Mouse (Mus musculus): ENCODE results near the gene Habp2. TPM values are rescaled to one million over a fixed set of nuclear protein-coding genes. Genes with fewer than 3 reads are reported as not detected.

The Habp2 gene
- total RNA-seq, 1 experiment from 2014 or later, result not detected

DNA sequence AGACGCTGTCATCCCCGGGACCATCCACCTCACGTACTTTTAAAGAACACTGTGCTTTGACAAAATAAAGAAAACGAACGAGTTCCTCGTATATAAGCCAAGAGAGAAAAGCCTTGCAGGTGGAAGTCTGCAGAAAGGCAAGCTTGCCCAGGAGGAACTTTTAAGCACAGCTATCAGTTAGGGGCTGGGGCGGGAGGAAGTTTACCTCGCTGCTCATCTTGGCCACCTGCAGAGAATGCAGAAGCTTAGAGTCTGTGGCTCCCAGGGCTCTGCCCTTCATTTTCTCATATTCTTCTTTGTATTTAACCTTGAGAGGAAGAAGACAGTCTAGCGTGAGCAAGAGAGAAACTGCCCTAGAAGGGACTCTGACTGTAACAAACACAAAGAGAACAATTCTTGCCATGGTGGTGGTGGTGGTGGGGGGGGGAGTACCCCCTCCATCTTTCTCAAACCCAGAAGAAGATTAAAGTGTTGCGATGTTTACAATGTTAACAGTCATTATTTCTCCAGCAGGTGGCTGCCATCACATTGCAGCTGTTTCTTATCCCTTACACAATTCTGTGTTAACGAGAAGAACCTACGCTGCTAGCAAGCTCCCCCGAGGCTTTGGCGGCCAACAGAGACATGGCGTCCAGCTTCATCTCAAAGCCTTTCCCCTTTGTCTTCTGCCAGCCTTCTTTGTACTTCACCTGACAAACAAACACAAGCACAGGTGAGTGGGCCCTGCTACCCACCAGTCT is 77.0 kb downstream of the Habp2 start:
- DNase-seq, result no peak

DNA sequence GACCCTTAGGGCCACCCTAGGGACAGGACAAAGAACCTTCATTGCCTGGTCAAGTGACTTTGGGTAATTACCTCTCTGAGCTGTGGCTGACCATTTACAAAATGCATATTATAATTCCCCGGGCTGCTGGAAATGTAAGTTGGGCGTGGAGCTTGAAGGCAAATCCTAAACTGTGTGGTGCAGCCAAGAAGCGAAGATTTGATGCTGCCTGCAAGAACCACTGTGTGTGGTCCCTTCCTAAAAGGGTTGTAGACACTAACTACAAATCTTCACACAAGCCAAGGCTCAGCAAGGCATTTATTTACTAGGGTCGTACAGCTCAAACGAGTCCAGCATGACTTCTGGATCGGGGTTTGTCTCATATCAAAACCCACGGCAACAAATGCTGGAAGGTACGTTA is 77.6 kb downstream of the Habp2 start:
- no peak for DNase-seq

DNA sequence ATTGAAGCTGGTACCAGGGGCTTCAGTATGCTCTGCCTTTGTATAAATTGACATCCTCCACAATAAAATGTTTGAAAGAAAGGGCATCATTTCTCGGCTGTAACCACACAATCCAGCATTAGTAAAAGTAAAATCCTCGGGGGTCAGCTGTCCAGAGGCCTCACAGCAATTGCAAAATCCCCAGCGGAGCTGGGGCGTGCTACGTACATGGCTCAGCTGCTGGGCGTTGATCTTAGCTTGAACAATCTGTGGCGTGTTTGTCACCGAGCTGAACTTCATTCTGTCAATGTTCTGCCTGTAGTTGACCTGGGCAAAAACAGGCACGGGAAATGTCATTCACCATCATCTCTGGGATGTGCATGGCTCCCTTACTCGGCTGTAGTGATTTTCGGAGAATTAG is 79.2 kb downstream of the Habp2 start:
- no peak for DNase-seq

DNA sequence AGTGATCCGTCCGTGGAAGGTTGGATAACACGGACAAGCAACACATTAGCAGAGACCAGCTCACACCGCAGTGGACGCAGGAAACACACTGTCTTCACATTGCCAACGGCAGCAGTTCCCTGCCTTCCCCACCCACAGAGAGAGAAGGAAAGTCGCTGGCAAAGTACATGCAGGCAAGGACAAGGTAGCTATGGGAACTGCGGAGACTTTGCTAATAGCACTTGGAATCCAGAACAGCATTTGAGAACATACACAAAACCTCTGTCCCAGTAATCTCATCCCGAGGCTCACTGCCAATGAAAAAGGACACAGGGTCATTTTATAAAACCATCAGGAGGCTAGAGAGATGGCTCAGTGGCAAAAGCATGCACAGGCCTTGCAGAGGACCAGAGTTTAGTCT is 79.7 kb downstream of the Habp2 start:
- no peak for DNase-seq

DNA sequence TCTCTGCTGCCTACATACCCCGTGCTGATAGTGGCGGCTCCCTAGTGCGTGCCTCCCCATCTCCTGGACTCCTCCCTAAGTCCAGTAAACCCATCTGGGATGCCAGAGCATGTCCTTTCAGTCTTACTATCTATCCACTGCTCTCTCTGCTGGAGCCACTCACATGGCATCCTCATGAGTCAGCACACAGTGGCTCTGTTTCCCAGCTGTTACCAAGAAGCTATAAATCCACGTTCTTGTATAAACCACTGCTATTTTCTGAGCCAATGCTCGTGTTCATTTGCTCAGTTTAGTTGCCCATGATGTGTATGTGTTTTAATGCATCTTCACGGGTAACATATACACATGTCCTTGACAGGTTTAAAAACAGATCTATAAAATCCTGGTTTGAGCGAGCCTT is 80.8 kb downstream of the Habp2 start:
- DNase-seq, result no peak

DNA sequence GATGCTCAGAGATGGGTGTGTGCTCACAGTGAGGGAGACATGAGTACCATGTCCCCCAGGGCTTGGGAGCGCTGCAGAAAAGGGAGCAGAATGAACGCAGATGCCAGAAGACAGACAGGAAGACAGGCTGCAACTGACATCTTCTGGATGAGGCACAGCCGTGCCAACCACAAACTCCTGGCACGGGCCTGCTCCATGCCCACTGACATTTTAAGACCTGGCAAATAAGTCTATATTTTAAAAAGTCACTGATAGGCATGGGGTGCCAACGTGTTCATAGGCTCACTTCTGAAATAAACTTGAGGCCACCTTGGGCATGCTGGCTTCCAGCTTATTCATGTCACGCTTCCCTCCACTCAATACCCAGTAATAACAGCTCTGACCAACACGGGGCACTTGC is 82.0 kb downstream of the Habp2 start:
- no peak for DNase-seq

Other genes starting within 250 kb of the Habp2 start
- 0.09 TPM in 1 of 2 replicates, not detected in the other for gene Nrap, start 102.9 kb downstream of the Habp2 start, total RNA-seq (2021)
- gene Casp7, start 110.0 kb downstream of the Habp2 start, total RNA-seq (2021), result 13.7 and 14.8 TPM in 2 replicates
- gene Plekhs1, start 174.5 kb downstream of the Habp2 start, total RNA-seq (2021), result 0.12 TPM in 1 of 2 replicates, not detected in the other

Measured in adrenal gland, postnatal 25 days (tissue).